Mouse (Mus musculus) fat pad, adult 2 months (tissue): ENCODE data around the gene Rictor.
"Not testable (repeated sequence)": the region's sequence is repeated elsewhere in the genome, so short reads cannot be mapped to it uniquely, and the experiment has no call there.

Experiments used
- DNase-seq: peaks from one replicate; pipeline ENCODE4 v3.0.0-alpha.2; 2011; ENCODE audit warnings: low read depth, low spot score; ENCODE audit errors: extremely low read depth

The Rictor gene

GRCm38 (mm10) chr15:6726130-6726808, 18.1 kb downstream of the Rictor start:
- DNase-seq: peak; percentile 21

GRCm38 (mm10) chr15:6733076-6733475, 24.9 kb downstream of the Rictor start:
- no peak for DNase-seq

- no peak for DNase-seq
Observed at GRCm38 (mm10) chr15:6739180-6739579, 31.0 kb downstream of the Rictor start.

- no peak for DNase-seq
Observed at GRCm38 (mm10) chr15:6742337-6743025, 34.3 kb downstream of the Rictor start.

- no peak for DNase-seq
Observed at GRCm38 (mm10) chr15:6743723-6744122, 35.5 kb downstream of the Rictor start.

- DNase-seq: not testable (repeated sequence)
Observed at GRCm38 (mm10) chr15:6746301-6746983, 38.3 kb downstream of the Rictor start.

GRCm38 (mm10) chr15:6747001-6747400, 38.8 kb downstream of the Rictor start:
- no peak for DNase-seq

GRCm38 (mm10) chr15:6754400-6754799, 46.2 kb downstream of the Rictor start:
- no peak for DNase-seq

GRCm38 (mm10) chr15:6772265-6772664, 64.1 kb downstream of the Rictor start:
- no peak for DNase-seq

GRCm38 (mm10) chr15:6786212-6786611, 78.0 kb downstream of the Rictor start:
- DNase-seq: no peak

GRCm38 (mm10) chr15:6787236-6787635, 79.1 kb downstream of the Rictor start:
- DNase-seq: no peak

GRCm38 (mm10) chr15:6790011-6790410, 81.8 kb downstream of the Rictor start:
- DNase-seq: no peak

- no peak for DNase-seq
Observed at GRCm38 (mm10) chr15:6791648-6792047, 83.5 kb downstream of the Rictor start.

- no peak for DNase-seq
Observed at GRCm38 (mm10) chr15:6792846-6793245, 84.7 kb downstream of the Rictor start.

GRCm38 (mm10) chr15:6801212-6801611, 93.0 kb downstream of the Rictor start:
- not testable (repeated sequence) for DNase-seq

GRCm38 (mm10) chr15:6815807-6816206, 107.6 kb downstream of the Rictor start:
- no peak for DNase-seq

- DNase-seq: no peak
Observed at GRCm38 (mm10) chr15:6840199-6840598, 132.0 kb downstream of the Rictor start.

GRCm38 (mm10) chr15:6849851-6850250, 141.7 kb downstream of the Rictor start:
- no peak for DNase-seq
